In the genomic region with DNA sequence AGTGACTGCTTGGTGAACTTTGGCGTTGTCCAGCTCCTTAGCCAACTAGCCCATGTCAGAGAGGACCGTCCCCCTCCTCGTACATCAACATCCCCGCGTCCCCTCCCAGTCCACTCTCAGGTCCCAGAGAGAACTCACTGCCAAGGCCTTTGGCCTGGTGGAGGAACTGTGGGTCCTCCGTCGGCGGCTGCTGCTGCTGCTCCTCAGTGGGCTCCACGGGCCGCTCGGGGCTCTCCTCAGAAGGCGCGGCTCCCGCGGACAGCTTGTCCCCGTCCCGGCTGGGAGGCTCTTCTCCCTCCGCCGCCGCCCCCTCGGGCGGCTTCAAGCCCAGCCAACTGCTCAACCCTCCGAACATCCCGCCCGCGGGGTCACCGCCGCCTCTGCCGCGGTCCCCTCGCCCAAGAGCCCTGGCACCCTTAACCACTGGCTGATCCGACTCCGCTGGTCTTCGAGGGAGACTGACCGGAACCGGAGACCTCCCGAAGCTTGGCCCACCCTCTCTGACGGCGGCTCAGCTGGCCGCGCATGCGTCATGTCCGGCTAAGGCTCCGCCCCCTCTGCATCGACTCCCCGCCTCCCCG, we compare ENCODE assay signal across 8 mouse cellular contexts. TPM values are rescaled to one million over a fixed set of nuclear protein-coding genes. Genes with fewer than 3 reads are reported as not detected.
DNase-seq lines count a peak whose midpoint lies in the region; ATAC-seq lines count a peak whose summit lies in the region.

Gene Syap1 (minus strand): TSS at position 517 of the 581 bp plus-strand sequence.

- H3K9me3 ChIP-seq in embryonic facial prominence, embryonic 12.5 days: no peaks in the 10 kb centered on the region
- no peaks in the 10 kb centered on the region for H3K9me3 ChIP-seq in limb, embryonic 12.5 days
- H3K9me3 ChIP-seq in midbrain, embryonic 14.5 days (ENCODE audit: control insufficient read depth, low read length): no peaks in the 10 kb centered on the region

- ATAC-seq in embryonic facial prominence, embryonic 12.5 days (ENCODE audit: insufficient number of reproducible peaks, insufficient read depth, low FRiP score, low TSS enrichment): peak; percentile 84; the same call in 1 of the 2 replicates
- peak; percentile 84 for ATAC-seq in limb, embryonic 12.5 days (ENCODE audit: insufficient number of reproducible peaks, insufficient read depth, low FRiP score, low TSS enrichment, low read depth)
- ATAC-seq in midbrain, embryonic 14.5 days (ENCODE audit: low FRiP score, low TSS enrichment): peak; percentile 96

- peak; percentile 80 for DNase-seq in 3134 (ENCODE audit: extremely low read depth, insufficient read length, low spot score)
- DNase-seq in adrenal gland, postnatal 25 days: peak; percentile 86
- peak; percentile 86 to 89 for DNase-seq in heart, adult 18-20 months
- DNase-seq in kidney, adult 18-20 months: peak; percentile 83
- DNase-seq in midbrain, embryonic 14.5 days: peak; percentile 89
- peak; percentile 76 for DNase-seq in spleen, adult 12 weeks (ENCODE audit: low spot score)

- no peaks in the 10 kb centered on the region for H3K27me3 ChIP-seq in embryonic facial prominence, embryonic 12.5 days
- H3K27me3 ChIP-seq in limb, embryonic 12.5 days: peaks cover 13% of the 10 kb centered on the region
- no peaks in the 10 kb centered on the region for H3K27me3 ChIP-seq in midbrain, embryonic 14.5 days (ENCODE audit: control insufficient read depth, insufficient read depth, low read length)

- no peaks in the 10 kb centered on the region for H3K36me3 ChIP-seq in embryonic facial prominence, embryonic 12.5 days
- no peaks in the 10 kb centered on the region for H3K36me3 ChIP-seq in limb, embryonic 12.5 days
- H3K36me3 ChIP-seq in midbrain, embryonic 14.5 days (ENCODE audit: control insufficient read depth, insufficient read depth, low read length): no peaks in the 10 kb centered on the region

- H3K27ac ChIP-seq in embryonic facial prominence, embryonic 12.5 days: peak within 1 kb of the TSS; percentile 41; the same call in 1 of the 2 replicates
- peak within 1 kb of the TSS; percentile 41; the same call in 1 of the 2 replicates for H3K27ac ChIP-seq in limb, embryonic 12.5 days
- peak within 1 kb of the TSS; percentile 67 for H3K27ac ChIP-seq in midbrain, embryonic 14.5 days (replicated peaks; ENCODE audit: low read depth, low read length)

- peak within 1 kb of the TSS; percentile 46 for H3K4me2 ChIP-seq in embryonic facial prominence, embryonic 12.5 days (replicated peaks)
- H3K4me2 ChIP-seq in limb, embryonic 12.5 days: peak within 1 kb of the TSS; percentile 55
- peak within 1 kb of the TSS; percentile 56 for H3K4me2 ChIP-seq in midbrain, embryonic 14.5 days (ENCODE audit: low read length)

- peak within 1 kb of the TSS; percentile 73 for H3K9ac ChIP-seq in embryonic facial prominence, embryonic 12.5 days
- peak within 1 kb of the TSS; percentile 66 for H3K9ac ChIP-seq in limb, embryonic 12.5 days (replicated peaks)
- peak within 1 kb of the TSS; percentile 60 for H3K9ac ChIP-seq in midbrain, embryonic 14.5 days (replicated peaks; ENCODE audit: low read length)

- WGBS in embryonic facial prominence, embryonic 12.5 days: 22% methylated on average over 40 of the region's 47 CpGs
- 17% methylated on average over 43 of the region's 47 CpGs for WGBS in limb, embryonic 12.5 days
- WGBS in midbrain, embryonic 14.5 days: 20% methylated on average over 46 of the region's 47 CpGs

- no peaks in the 10 kb centered on the region for H3K4me1 ChIP-seq in embryonic facial prominence, embryonic 12.5 days
- peaks cover 3% of the 10 kb centered on the region; the same call in 1 of the 2 replicates for H3K4me1 ChIP-seq in limb, embryonic 12.5 days (replicated peaks)
- H3K4me1 ChIP-seq in midbrain, embryonic 14.5 days (ENCODE audit: control insufficient read depth, insufficient read depth, low read length): peaks cover 5% of the 10 kb centered on the region; the same call in 1 of the 2 replicates

- peak within 1 kb of the TSS; percentile 66 for H3K4me3 ChIP-seq in embryonic facial prominence, embryonic 12.5 days
- peak within 1 kb of the TSS; percentile 65 for H3K4me3 ChIP-seq in limb, embryonic 12.5 days (replicated peaks)
- H3K4me3 ChIP-seq in midbrain, embryonic 14.5 days (replicated peaks; ENCODE audit: low read depth, low read length): peak within 1 kb of the TSS; percentile 60

RNA-seq across cellular contexts. Expression of gene Syap1, which starts in this region (rescaled TPM):
- total RNA-seq in adrenal gland, postnatal 25 days (2021): 81.9 and 85.0 TPM in 2 replicates
- 47.0 and 49.4 TPM in 2 replicates for polyA plus RNA-seq in embryonic facial prominence, embryonic 12.5 days (2016; fragmentation: Nextera tagmentation; extraction: Ambion mirVana)
- 10 to 100 TPM; 27.5 to 30.6 TPM for total RNA-seq in heart, adult 18-20 months (2021)
- polyA plus RNA-seq in limb, embryonic 12.5 days (2016; fragmentation: Nextera tagmentation; extraction: Ambion mirVana): 45.6 and 50.3 TPM in 2 replicates
- polyA plus RNA-seq in midbrain, embryonic 14.5 days (2014; fragmentation: Nextera tagmentation; extraction: Ambion mirVana): 31.4 and 35.3 TPM in 2 replicates

Comparison
In these comparisons a context has a peak if more than half of its experiments do, and no peak if none do; other contexts are left out.
1. Peak in every context shown above with its lines: DNase-seq, ATAC-seq, H3K4me3 ChIP-seq and H3K27ac ChIP-seq.